Mouse (Mus musculus) neutrophil, adult 83 days (primary cell): Measurements from ENCODE around the gene Vps37d. TPM values are rescaled to one million over a fixed set of nuclear protein-coding genes. Genes with fewer than 3 reads are reported as not detected.

Experiments used
- total RNA-seq, 2 experiments: library from RNA; stranded (reverse); gene quantifications; one replicate each; pipeline ENCODE4 v1.2.4; 2023

Gene Vps37d
- not detected for total RNA-seq

DNA sequence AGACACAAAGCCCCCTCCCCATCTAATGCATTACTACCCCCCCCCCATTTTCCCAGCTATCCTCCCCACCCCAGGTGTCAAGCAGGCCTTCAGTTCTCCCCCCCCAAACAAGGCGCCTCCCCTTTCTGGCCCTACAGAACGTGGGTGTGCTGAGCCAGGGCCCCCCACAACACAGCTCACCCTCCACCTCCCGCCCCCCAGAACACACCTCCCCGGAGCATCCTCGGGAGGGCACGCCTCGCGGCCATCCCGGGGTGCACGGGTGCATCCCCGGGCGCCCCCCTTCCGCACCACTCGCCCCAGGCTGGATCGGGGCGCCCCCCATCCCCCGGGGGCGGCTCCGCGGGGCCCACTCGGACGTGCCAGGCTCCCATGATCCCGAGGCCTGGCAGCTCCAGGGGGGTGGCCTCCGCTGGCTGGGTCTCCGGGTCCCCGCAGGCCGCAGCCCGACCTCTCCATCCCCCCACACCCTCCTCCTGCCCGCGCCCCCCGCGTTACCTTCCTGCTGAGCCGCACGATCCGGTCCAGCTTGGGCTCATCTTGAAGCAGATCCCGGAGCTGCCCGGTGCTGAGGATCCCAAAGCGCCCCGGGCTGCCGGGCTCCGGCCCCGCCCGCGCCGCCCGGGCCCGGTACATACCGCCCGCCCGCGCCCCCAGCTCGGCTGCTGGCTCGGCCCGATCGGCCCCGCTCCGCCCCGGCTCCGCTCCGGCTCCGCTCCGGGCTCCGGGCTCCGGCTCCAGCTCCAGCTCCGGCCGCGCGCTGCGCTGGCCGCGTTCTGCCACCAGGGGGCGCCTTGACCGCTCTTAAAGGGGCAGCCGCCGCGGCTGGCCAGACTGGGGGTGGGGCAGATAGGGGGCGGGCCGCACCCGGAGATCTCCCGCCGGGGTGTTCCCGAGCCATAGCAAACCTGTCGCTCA lies at the start of gene Vps37d:
TSS of gene Vps37d (minus strand) at position 703 of the 918 bp plus-strand sequence.

DNA sequence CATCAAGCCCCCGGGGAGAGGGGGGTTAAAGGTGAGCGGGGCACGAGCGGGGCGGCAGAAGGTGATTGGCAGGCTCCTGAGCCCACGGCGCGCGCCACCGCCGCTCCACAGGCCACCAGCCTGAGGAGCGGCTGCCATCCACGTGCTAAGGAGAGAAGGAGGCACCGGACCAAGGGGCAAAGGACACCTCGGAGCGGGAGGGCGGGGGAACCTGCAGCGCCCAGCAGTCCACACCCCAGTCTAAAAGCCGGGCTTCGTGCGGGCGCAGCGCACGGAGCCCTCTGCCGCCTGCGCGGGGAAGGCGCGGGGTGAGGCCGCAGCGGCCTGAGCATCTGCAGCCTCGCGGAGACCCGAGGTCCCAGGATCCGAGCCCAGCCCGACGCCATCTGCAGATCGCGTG lies 11.6 kb upstream of the Vps37d start, which contains the start of gene Mlxipl:
TSS of gene Mlxipl (plus strand) at position 238 of the 400 bp plus-strand sequence.

DNA sequence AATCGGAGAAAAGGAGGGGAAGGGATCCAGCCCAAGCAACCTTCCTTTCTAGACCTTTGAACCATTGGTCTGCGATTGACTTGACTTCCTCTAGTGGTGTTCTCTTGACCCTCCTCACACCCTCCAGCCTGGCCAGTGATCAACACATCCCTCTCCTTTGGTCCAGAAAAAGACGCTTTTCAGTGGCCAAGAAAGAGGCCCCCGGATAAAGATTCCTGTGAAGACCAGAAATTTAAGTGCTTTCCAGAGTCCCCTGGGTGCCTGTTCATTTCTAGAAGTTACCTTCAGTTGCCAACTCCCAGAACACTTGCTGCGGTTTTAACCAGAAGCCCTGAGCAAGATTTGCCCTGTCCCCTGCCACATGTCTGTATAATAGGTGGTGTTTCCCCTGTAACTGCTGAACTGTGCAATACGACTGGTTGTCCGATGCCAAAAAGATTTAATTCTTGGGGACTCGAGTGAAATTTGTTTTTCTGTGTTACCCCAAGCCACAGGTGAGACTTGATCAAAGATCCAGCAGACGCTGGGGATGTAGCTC lies 13.1 kb downstream of the Vps37d start, which contains the start of gene Bud23:
TSS of gene Bud23 (minus strand) at position 51 of the 538 bp plus-strand sequence.

DNA sequence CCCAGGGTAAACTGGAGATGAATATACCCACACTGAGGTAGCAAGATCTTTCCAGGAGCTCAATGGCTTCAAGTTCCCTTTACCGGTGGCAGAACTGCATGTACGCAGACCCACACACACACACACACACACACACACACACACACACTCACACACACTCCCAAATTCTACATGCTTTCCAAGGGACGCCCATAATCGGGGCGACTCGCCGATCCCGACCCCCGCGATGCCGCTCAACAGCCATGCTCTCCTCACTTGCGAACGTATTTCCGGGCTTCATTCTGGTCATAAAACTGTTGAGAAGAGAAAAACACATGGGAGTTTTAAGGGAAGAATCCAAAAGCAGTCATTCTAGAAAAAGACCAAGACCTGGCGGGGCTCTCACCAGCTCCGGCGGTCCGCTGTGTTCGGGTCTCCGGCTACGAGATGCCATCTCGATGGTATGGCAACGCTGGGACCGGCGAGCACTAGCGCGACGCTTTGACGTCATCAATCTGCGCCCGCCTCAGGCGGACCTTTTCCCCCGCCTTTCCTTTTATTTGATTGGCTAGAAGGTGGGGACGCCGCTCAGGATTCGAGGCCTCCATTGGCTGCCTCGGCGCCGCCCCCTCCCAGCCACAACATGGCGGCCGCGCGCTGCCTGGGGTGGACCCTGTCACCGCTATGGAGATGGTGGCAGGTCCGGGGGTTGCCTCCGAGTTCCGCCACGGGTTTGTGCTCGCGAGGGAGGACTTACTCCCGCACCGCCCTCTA lies 14.3 kb downstream of the Vps37d start, which contains the start of gene Dnajc30:
TSS of gene Dnajc30 (plus strand) at position 574 of the 753 bp plus-strand sequence.

DNA sequence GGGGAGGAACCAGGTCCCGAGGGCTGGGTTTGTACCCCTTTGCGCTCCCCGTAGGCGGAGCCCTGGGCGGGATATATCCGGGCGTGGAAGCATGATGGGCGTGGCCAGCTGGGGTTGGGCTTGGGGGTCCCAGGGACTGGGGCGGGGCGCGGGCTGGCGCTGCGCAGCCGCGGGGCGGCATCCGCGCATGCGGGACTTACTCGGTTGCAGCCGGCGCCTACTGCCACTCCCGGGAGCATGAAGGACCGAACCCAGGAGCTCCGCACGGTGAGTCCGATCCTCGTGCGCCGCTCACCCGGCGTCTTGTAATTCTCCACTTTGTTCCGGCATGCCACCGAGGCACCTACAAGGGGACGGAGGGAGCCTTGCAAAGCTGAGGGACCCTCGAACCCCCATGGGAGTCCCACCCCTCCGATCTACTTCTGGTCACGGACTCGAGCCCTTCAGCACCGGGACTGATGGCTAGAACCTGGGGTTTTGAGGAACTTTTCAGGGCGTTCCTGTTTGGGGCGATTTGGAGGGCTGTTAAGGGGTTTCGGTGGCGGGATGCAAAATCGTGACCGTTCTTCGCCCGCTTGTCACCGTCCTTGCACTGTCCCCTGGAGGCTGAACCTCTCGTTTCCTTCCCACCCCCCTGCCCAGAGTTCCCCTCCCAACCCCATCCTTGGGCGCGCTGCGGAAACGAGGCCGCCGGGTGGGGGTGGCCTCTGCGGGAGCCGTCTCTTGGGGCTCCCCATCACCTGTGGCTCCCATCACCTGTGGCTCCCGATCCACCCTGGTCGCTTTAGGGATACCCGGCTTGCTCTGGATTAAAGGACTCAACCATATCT lies 54.5 kb downstream of the Vps37d start, which contains the start of gene Stx1a:
TSS of gene Stx1a (plus strand) at position 139 of the 830 bp plus-strand sequence.

Other genes starting within 250 kb of the Vps37d start
- not detected for gene Tmem270, start 171.5 kb downstream of the Vps37d start, total RNA-seq
- 10 to 100 TPM; 23.0 to 34.6 TPM for gene Cldn13, start 162.7 kb downstream of the Vps37d start, total RNA-seq
- 1 to 10 TPM; 1.3 to 6.4 TPM for gene Mettl27, start 145.9 kb downstream of the Vps37d start, total RNA-seq
- gene Cldn4, start 131.3 kb downstream of the Vps37d start, total RNA-seq = not detected
- gene Cldn3, start 92.1 kb downstream of the Vps37d start, total RNA-seq = not detected
- gene Abhd11, start 69.1 kb downstream of the Vps37d start, total RNA-seq = 10 to 100 TPM; 20.8 to 24.5 TPM
- gene Stx1a, start 54.8 kb downstream of the Vps37d start, total RNA-seq = under 1 TPM; 0.46 to 0.53 TPM
- 10 to 100 TPM; 12.1 to 13.1 TPM for gene Dnajc30, start 14.1 kb downstream of the Vps37d start, total RNA-seq
- 10 to 100 TPM; 28.8 to 29.4 TPM for gene Bud23, start 13.3 kb downstream of the Vps37d start, total RNA-seq
- gene Mlxipl, start 11.6 kb upstream of the Vps37d start, total RNA-seq = 1 to 10 TPM; 1.1 to 1.3 TPM
- 10 to 100 TPM in 1 of 2 experiments, 1 to 10 TPM in 1; 8.3 to 10.7 TPM for gene Tbl2, start 71.4 kb upstream of the Vps37d start, total RNA-seq
- gene Bcl7b, start 90.0 kb upstream of the Vps37d start, total RNA-seq = 10 to 100 TPM; 25.0 to 26.4 TPM
- gene Baz1b, start 109.0 kb upstream of the Vps37d start, total RNA-seq = 10 to 100 TPM; 89.4 to 94.1 TPM
- gene Fzd9, start 173.0 kb upstream of the Vps37d start, total RNA-seq = not detected